Mouse (Mus musculus) lung, embryonic 14.5 days (tissue): ENCODE results near the gene Phospho1. TPM values are rescaled to one million over a fixed set of nuclear protein-coding genes. Genes with fewer than 3 reads are reported as not detected.
A peak's percentile ranks its signal among the peaks of the same experiment; 100 is the strongest.

Experiments used
- ATAC-seq: fragments of 200-750 bp; cut with Nextera tagmentation; 2 replicates; pipeline ENCODE4 v1.8.0; 2017; ENCODE audit warnings: mild to moderate bottlenecking, moderate TSS enrichment, moderate library complexity; ENCODE audit not compliant: insufficient read depth
- DNase-seq: peaks from one replicate; pipeline ENCODE4 v3.0.0-alpha.2; 2015
- H3K27ac ChIP-seq: fragments of 300-500 bp; sonication (generic); 2 replicates; pipeline ENCODE4 v1.5.1; 2014; ENCODE audit warnings: low read depth, mild to moderate bottlenecking, moderate library complexity
- H3K27me3 ChIP-seq: fragments of 300-500 bp; sonication (generic); 2 replicates; pipeline ENCODE4 v1.6.1; 2014; ENCODE audit warnings: low read length, control low read depth; ENCODE audit not compliant: insufficient read depth
- H3K36me3 ChIP-seq: fragments of 300-500 bp; sonication (generic); 2 replicates; pipeline ENCODE4 v1.6.1; 2014; ENCODE audit warnings: control low read depth; ENCODE audit not compliant: insufficient read depth
- H3K4me1 ChIP-seq: fragments of 300-500 bp; sonication (generic); 2 replicates; pipeline ENCODE4 v1.6.1; 2014; ENCODE audit warnings: antibody characterized with exemption, control low read depth; ENCODE audit not compliant: insufficient read depth
- H3K4me2 ChIP-seq: fragments of 300-500 bp; sonication (generic); 2 replicates; pipeline ENCODE4 v1.6.1; 2014; ENCODE audit warnings: mild to moderate bottlenecking
- H3K4me3 ChIP-seq: fragments of 300-500 bp; sonication (generic); 2 replicates; pipeline ENCODE4 v1.5.1; 2014; ENCODE audit warnings: low read depth, low read length
- H3K9ac ChIP-seq: fragments of 300-500 bp; sonication (generic); 2 replicates; pipeline ENCODE4 v1.6.1; 2014
- H3K9me3 ChIP-seq: fragments of 300-500 bp; sonication (generic); 2 replicates; pipeline ENCODE4 v1.6.1; 2016; ENCODE audit warnings: low read depth, low read length, control low read depth
- CTCF ChIP-seq: IDR thresholded peaks from 2 replicates; pipeline ENCODE4 v1.5.1; 2016; ENCODE audit warnings: antibody characterized with exemption, low read depth
- WGBS: fragments of 180-500 bp; shearing (Covaris S2); extraction: QIAGEN DNeasy Blood & Tissue Kit; methylation state at CpG from one replicate; pipeline ENCODE4 v1.1.7; 2014; 5-methylcytosine and 5-hydroxymethylcytosine counted together
- polyA plus RNA-seq: library from polyadenylated mRNA; unstranded; fragments of >200 nt; fragmentation: Nextera tagmentation; extraction: Ambion mirVana; gene quantifications from 2 replicates; pipeline ENCODE4 v1.2.1, GENCODE M21; 2014

The Phospho1 gene
- polyA plus RNA-seq, 1 experiment from 2014 or later, result not detected

DNA sequence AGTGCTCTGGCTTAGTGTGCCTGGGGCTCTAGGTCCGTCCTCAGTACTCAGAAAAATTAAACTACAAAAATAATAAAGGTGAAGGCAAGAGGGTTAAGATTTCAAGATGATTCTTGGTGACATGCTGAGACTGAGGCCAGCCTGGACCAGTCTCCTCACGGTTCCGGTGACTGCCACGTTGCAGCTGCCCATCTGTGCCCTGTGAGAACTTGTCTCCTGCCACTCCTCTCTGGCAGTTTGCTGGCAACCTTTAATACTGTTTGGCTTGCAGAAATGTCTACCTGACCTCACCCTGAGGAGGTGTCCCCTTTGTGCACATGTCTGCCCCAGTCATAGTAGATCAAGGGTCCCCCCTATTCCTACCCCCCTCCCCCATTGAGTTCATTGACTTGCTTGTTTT, 40.8 kb upstream of the Phospho1 start:
- Histone ChIP-seq H3K4me2 (no peak overlapping the region), H3K4me1 (no peaks in the 10 kb centered on the region), H3K36me3 (no peaks in the 10 kb centered on the region), H3K9me3 (no peaks in the 10 kb centered on the region), H3K9ac (no peak overlapping the region), H3K27me3 (no peaks in the 10 kb centered on the region), H3K27ac (no peak overlapping the region), H3K4me3 (no peak overlapping the region)
- TF ChIP-seq CTCF, result no peak
- WGBS, result 83% methylated on average over 4 of the region's 4 CpGs
- DNase-seq, result no peak
- ATAC-seq, result no peak

DNA sequence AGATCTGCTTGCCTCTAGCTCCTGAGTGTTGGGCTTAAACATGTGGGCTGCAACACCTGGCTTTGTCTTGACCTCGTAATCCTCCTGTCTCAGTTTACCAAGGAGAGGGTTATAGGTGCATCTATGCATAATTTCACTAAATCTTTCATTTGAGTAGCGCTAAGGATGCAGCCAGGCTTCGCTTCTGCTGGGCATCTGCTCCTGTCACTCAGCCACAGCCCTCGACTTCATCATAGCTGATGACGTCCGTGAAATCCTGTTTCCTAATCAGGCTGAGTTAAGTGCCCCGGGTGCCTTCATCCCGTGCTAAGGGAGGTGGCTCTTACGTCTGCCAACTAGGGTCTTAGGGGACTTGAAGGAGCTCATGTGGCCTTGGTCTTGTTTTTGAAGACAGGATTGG, 40.3 kb upstream of the Phospho1 start:
- H3K4me2 ChIP-seq, result no peak overlapping the region
- H3K9me3 ChIP-seq, result no peaks in the 10 kb centered on the region
- DNase-seq (no peak), ATAC-seq (no peak)
- no peak overlapping the region for H3K4me3 ChIP-seq
- H3K27me3 ChIP-seq, result no peaks in the 10 kb centered on the region
- no peak for TF ChIP-seq CTCF
- 82% methylated on average over 9 of the region's 9 CpGs for WGBS
- no peaks in the 10 kb centered on the region for H3K4me1 ChIP-seq
- no peak overlapping the region for H3K27ac ChIP-seq
- no peaks in the 10 kb centered on the region for H3K36me3 ChIP-seq
- no peak overlapping the region for H3K9ac ChIP-seq

DNA sequence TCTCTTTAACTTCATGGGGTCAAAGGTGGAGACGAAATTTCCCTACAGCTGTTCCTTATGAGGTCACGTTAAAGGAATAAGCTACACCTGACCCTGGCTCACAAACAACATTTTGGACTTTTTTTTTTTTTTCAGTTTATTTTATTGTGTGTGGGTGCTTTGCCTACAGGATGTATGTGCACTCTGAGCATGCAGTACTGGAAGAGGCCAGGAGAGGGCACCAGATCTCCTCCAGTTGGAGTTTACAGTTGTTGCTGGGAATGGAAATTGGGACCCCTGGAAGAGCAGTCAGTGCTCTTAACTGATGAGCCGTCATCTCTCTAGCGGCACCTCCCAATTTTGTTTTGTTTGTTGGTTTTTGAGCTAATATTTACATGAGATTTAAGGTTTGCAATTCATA, 38.6 kb upstream of the Phospho1 start:
- 93% methylated on average over 4 of the region's 4 CpGs for WGBS
- no peak overlapping the region for H3K9ac ChIP-seq
- DNase-seq, result peak; percentile 33
- H3K4me3 ChIP-seq, result no peak overlapping the region
- no peak overlapping the region for H3K27ac ChIP-seq
- no peak overlapping the region for H3K4me2 ChIP-seq
- TF ChIP-seq CTCF, result peak; percentile 55
- no peak for ATAC-seq
- H3K27me3 ChIP-seq, result no peaks in the 10 kb centered on the region
- H3K36me3 ChIP-seq, result no peaks in the 10 kb centered on the region
- no peaks in the 10 kb centered on the region for H3K9me3 ChIP-seq
- no peaks in the 10 kb centered on the region for H3K4me1 ChIP-seq

DNA sequence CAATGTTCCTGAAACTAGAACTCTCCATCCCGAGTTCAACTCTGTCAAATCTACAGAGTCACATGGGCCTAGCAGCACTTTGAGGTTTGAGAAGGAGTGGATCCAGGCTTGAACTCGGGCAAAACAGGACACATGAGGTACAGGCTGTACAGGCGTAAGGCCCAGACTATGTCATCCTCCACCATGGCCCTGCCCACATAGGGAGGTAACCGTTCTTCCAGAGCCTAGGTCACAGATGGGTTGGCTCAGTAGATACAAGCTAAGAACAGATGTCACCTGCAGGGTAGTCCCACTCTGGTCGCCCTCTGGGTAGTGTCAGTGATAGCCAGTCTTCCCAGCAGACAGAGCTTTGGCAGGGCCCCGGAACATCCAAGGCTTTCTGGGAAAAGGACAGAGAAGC, 37.8 kb upstream of the Phospho1 start:
- H3K4me1 ChIP-seq, result no peaks in the 10 kb centered on the region
- H3K36me3 ChIP-seq, result no peaks in the 10 kb centered on the region
- no peak overlapping the region for H3K4me2 ChIP-seq
- no peak overlapping the region for H3K9ac ChIP-seq
- DNase-seq (no peak), ATAC-seq (no peak)
- no peak for TF ChIP-seq CTCF
- H3K27ac ChIP-seq, result no peak overlapping the region
- H3K4me3 ChIP-seq, result no peak overlapping the region
- no peaks in the 10 kb centered on the region for H3K27me3 ChIP-seq
- 81% methylated on average over 6 of the region's 6 CpGs for WGBS
- H3K9me3 ChIP-seq, result no peaks in the 10 kb centered on the region

DNA sequence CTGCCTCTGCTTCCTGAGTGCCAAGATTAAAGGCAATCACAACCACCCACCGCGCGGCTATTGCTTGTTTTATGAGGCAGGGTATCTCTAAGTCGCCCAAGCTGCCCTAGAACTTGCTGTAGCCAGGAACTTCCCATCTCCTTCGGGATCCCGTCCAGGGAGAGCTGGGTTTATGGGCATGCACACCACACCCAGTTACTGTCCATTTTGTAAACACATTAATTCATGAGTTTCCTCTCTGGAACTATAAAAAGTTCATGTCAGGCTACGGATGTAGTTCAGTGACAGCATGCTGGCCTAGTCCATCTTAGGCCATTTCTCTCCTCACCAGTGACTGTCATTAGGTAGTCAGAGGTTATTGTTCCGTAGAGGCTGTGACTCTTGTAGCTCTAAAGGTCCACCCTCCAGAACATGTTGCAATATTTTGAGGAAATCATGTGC, 34.8 kb upstream of the Phospho1 start:
- no peaks in the 10 kb centered on the region for H3K27me3 ChIP-seq
- no peak overlapping the region for H3K9ac ChIP-seq
- H3K4me3 ChIP-seq, result no peak overlapping the region
- 74% methylated on average over 8 of the region's 8 CpGs for WGBS
- H3K9me3 ChIP-seq, result no peaks in the 10 kb centered on the region
- DNase-seq (peak; percentile 26), ATAC-seq (no peak; the same call in 1 of the 2 replicates)
- TF ChIP-seq CTCF, result no peak
- no peak overlapping the region for H3K4me2 ChIP-seq
- H3K27ac ChIP-seq, result no peak overlapping the region
- no peaks in the 10 kb centered on the region for H3K4me1 ChIP-seq
- no peaks in the 10 kb centered on the region for H3K36me3 ChIP-seq

DNA sequence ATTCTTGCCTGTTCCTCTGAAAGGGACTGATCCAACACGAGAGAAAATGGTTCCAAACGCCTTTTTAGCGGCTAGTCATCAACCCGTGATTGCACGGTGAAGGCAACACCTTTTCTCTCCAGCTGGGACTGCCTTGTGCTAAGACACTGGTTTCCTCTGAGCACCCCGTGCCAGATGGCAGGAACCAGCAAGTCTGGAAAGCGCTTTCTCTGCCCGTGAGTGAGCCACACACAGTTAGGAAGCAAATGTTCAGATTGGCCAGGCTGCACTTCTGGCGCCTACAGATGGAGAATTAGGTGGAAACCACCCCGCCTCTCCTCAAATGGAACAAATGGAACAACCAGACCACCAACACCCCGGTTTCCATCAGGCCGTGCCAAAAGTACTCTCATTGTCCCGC, 32.5 kb upstream of the Phospho1 start:
- no peak overlapping the region for H3K27ac ChIP-seq
- no peak overlapping the region for H3K4me2 ChIP-seq
- no peak for TF ChIP-seq CTCF
- 80% methylated on average over 13 of the region's 13 CpGs for WGBS
- no peak for ATAC-seq
- no peak overlapping the region for H3K9ac ChIP-seq
- peaks cover 3% of the 10 kb centered on the region; the same call in 1 of the 2 replicates for H3K4me1 ChIP-seq
- no peaks in the 10 kb centered on the region for H3K9me3 ChIP-seq
- no peaks in the 10 kb centered on the region for H3K36me3 ChIP-seq
- peaks cover 9% of the 10 kb centered on the region for H3K27me3 ChIP-seq
- DNase-seq, result no peak
- H3K4me3 ChIP-seq, result no peak overlapping the region

DNA sequence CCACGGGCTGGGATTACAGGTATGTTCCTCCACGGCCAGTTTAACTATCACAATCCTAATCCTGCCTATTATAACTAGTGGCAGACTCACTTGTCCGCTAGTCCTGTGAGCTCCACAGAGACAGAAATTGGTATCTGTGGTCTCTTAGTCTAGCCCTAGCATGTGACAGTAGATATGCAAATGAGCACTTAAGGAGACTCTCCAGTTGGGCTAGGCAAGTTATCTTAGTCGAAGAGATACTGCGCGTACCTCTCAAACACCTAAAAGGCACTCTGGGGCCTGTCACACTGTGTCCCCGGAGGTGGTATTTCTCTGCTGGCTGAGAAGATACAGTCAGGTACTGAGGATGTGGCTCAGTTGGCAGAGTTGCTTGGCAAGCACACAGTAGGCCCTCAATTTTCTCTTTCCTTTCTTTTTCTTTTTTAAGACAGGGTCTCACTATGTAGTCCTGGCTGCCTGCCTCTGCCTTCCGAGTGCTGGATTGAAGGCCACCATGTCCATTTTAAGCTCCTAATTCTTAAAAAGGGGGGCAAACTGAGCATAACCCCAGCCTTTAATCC, 31.3 kb upstream of the Phospho1 start:
- no peak overlapping the region for H3K4me2 ChIP-seq
- DNase-seq, result no peak
- H3K9me3 ChIP-seq, result no peaks in the 10 kb centered on the region
- H3K27ac ChIP-seq, result no peak overlapping the region
- peaks cover 14% of the 10 kb centered on the region for H3K27me3 ChIP-seq
- ATAC-seq, result no peak
- TF ChIP-seq CTCF, result no peak
- 86% methylated on average over 8 of the region's 8 CpGs for WGBS
- peaks cover 3% of the 10 kb centered on the region; the same call in 1 of the 2 replicates for H3K4me1 ChIP-seq
- H3K36me3 ChIP-seq, result no peaks in the 10 kb centered on the region
- H3K9ac ChIP-seq, result no peak overlapping the region
- no peak overlapping the region for H3K4me3 ChIP-seq
